Mouse (Mus musculus) CH12.LX (cell line): Measurements from ENCODE around the gene Itih5. TPM values are rescaled to one million over a fixed set of nuclear protein-coding genes. Genes with fewer than 3 reads are reported as not detected.

Source experiments
- DNase-seq: peaks from one replicate; pipeline ENCODE4 v3.0.0-alpha.2; 2013; ENCODE audit errors: extremely low read depth
- H3K27ac ChIP-seq: 2 replicates; pipeline ENCODE4 v1.5.1; 2012; ENCODE audit warnings: low read depth, mild to moderate bottlenecking, control low read depth, moderate library complexity; ENCODE audit not compliant: insufficient read depth
- H3K27me3 ChIP-seq: replicated peaks from 2 replicates; pipeline ENCODE3; 2012; ENCODE audit warnings: inconsistent platforms
- H3K36me3 ChIP-seq, 2 experiments: replicated peaks in 1 of 2; 2 replicates each; pipeline versions ENCODE3 to v1.6.1; 2012; ENCODE audit warnings: inconsistent platforms in 1 of 2, low read length in 1 of 2, mild to moderate bottlenecking in 1 of 2, mixed read lengths in 1 of 2, moderate library complexity in 1 of 2; ENCODE audit not compliant: control insufficient read depth in 1 of 2, insufficient read depth in 1 of 2
- H3K4me1 ChIP-seq, 2 experiments: 2 replicates each; pipeline ENCODE4 v1.6.1; 2012; ENCODE audit warnings: inconsistent platforms in 1 of 2, moderate library complexity in 1 of 2; ENCODE audit not compliant: insufficient read depth in 2 of 2, control insufficient read depth in 1 of 2
- H3K4me2 ChIP-seq: 2 replicates; pipeline ENCODE4 v1.6.1; 2012; ENCODE audit warnings: low read depth, mild to moderate bottlenecking, control low read depth; ENCODE audit not compliant: poor library complexity, insufficient read depth, severe bottlenecking
- H3K4me3 ChIP-seq, 3 experiments: fragments of 150-350 bp in 1 of 3; sonication (generic) in 1 of 3; replicated peaks in 1 of 3; 2 replicates each; pipeline versions ENCODE3 to v1.5.1; 2011 to 2012; ENCODE audit warnings: low read depth in 2 of 3, low read length in 2 of 3, mild to moderate bottlenecking in 2 of 3, moderate library complexity in 2 of 3, control low read depth in 1 of 3, improper control_type of control experiment in 1 of 3, inconsistent platforms in 1 of 3, mixed read lengths in 1 of 3; ENCODE audit not compliant: poor library complexity in 1 of 3
- H3K79me2 ChIP-seq: replicated peaks from 2 replicates; pipeline ENCODE4 v1.6.1; 2012; ENCODE audit warnings: mild to moderate bottlenecking, moderate library complexity; ENCODE audit not compliant: control insufficient read depth, poor library complexity, insufficient read depth, severe bottlenecking; ENCODE audit errors: extremely low read depth
- H3K9ac ChIP-seq: 2 replicates; pipeline ENCODE4 v1.6.1; 2012; ENCODE audit warnings: low read depth, mild to moderate bottlenecking, control low read depth, moderate library complexity; ENCODE audit not compliant: insufficient read depth
- H3K9me3 ChIP-seq: replicated peaks from 2 replicates; pipeline ENCODE3; 2012; ENCODE audit warnings: low read length, inconsistent platforms, mixed read lengths
- BHLHE40 ChIP-seq: IDR thresholded peaks from 2 replicates; pipeline ENCODE4 v1.6.1; 2011; ENCODE audit warnings: mild to moderate bottlenecking, low read depth, low read length, improper control_type of control experiment
- CHD2 ChIP-seq: IDR thresholded peaks from 2 replicates; pipeline ENCODE4 v1.6.1; 2011; ENCODE audit warnings: low read length, improper control_type of control experiment
- EP300 ChIP-seq: IDR thresholded peaks from 2 replicates; pipeline ENCODE4 v1.6.1; 2011; ENCODE audit warnings: low read length, improper control_type of control experiment
- ETS1 ChIP-seq: conservative IDR thresholded peaks from 2 replicates; pipeline ENCODE4 v1.6.1; 2012; ENCODE audit warnings: low read depth, mild to moderate bottlenecking, inconsistent platforms, low read length, improper control_type of control experiment, moderate library complexity
- JUN ChIP-seq: IDR thresholded peaks from 2 replicates; pipeline ENCODE4 v1.6.1; 2011; ENCODE audit warnings: low read depth, mild to moderate bottlenecking, low read length, improper control_type of control experiment, moderate library complexity; ENCODE audit not compliant: insufficient read depth
- JUND ChIP-seq: conservative IDR thresholded peaks from 2 replicates; pipeline ENCODE4 v1.6.1; 2011; ENCODE audit warnings: low read depth, low read length, improper control_type of control experiment
- MAX ChIP-seq: IDR thresholded peaks from 2 replicates; pipeline ENCODE4 v1.6.1; 2011; ENCODE audit warnings: low read length, improper control_type of control experiment
- MAZ ChIP-seq: IDR thresholded peaks from 2 replicates; pipeline ENCODE4 v1.6.1; 2012; ENCODE audit warnings: low read depth, mild to moderate bottlenecking, inconsistent platforms, low read length, improper control_type of control experiment, moderate library complexity
- MEF2A ChIP-seq: IDR thresholded peaks from 2 replicates; pipeline ENCODE4 v1.6.1; 2014; ENCODE audit warnings: low read depth, mild to moderate bottlenecking, inconsistent platforms, low read length, improper control_type of control experiment, borderline replicate concordance
- NELFE ChIP-seq: IDR thresholded peaks from 2 replicates; pipeline ENCODE4 v1.6.1; 2011; ENCODE audit warnings: low read depth, low read length, improper control_type of control experiment
- PAX5 ChIP-seq: IDR thresholded peaks from 2 replicates; pipeline ENCODE4 v1.6.1; 2012; ENCODE audit warnings: low read length, inconsistent platforms, mixed read lengths
- POLR2A ChIP-seq: IDR thresholded peaks from 2 replicates; pipeline ENCODE4 v1.6.1; 2011; ENCODE audit warnings: low read depth, mild to moderate bottlenecking, improper control_type of control experiment, low read length
- POLR2AphosphoS2 ChIP-seq: IDR thresholded peaks from 2 replicates; pipeline ENCODE4 v1.6.1; 2011; ENCODE audit warnings: low read depth, low read length, improper control_type of control experiment
- RAD21 ChIP-seq: IDR thresholded peaks from 2 replicates; pipeline ENCODE4 v1.6.1; 2011; ENCODE audit warnings: low read depth, mild to moderate bottlenecking, low read length, improper control_type of control experiment, moderate library complexity
- RCOR1 ChIP-seq: conservative IDR thresholded peaks from 2 replicates; pipeline ENCODE4 v1.6.1; 2012; ENCODE audit warnings: low read depth, mild to moderate bottlenecking, inconsistent platforms, low read length, improper control_type of control experiment
- SIN3A ChIP-seq: IDR thresholded peaks from 2 replicates; pipeline ENCODE4 v1.6.1; 2012; ENCODE audit warnings: low read length, improper control_type of control experiment, inconsistent platforms
- UBTF ChIP-seq: IDR thresholded peaks from 2 replicates; pipeline ENCODE4 v1.6.1; 2012; ENCODE audit warnings: low read depth, mild to moderate bottlenecking, inconsistent platforms, low read length, improper control_type of control experiment, moderate library complexity
- USF1 ChIP-seq: IDR thresholded peaks from 2 replicates; pipeline ENCODE4 v1.6.1; 2014; ENCODE audit warnings: low read depth, mild to moderate bottlenecking, inconsistent platforms, low read length, improper control_type of control experiment
- ZKSCAN1 ChIP-seq: IDR thresholded peaks from 2 replicates; pipeline ENCODE4 v1.6.1; 2012; ENCODE audit warnings: low read depth, inconsistent platforms, low read length, improper control_type of control experiment, borderline replicate concordance
- dilution Hi-C: fragments of 300-500 bp; cut with MboI; formaldehyde crosslinking; loops from 2 replicates; pipeline ENCODE4 v1.14.3; 2020; ENCODE audit warnings: low sequenced_read_pairs; ENCODE audit not compliant: extremely low pct_unique_long_range_greater_than_20kb, extremely low pct_ligation_motif_present
- in situ Hi-C: fragments of 300-500 bp; cut with MboI; formaldehyde crosslinking; loops from 3 replicates; pipeline ENCODE4 v1.14.3; 2019; ENCODE audit warnings: low sequenced_read_pairs, low pct_ligation_motif_present, low pct_unique_long_range_greater_than_20kb, mixed read lengths
- polyA plus RNA-seq: library from polyadenylated mRNA; unstranded; fragments of >175 nt; gene quantifications from 2 replicates; pipeline ENCODE4 v1.2.1, GENCODE M21; 2012; ENCODE audit warnings: low read depth; ENCODE audit not compliant: insufficient read length
- total RNA-seq, 2 experiments: library from RNA; depleted of rRNA; stranded (reverse); fragments of 300-350 nt in 1 of 2; fragments of >200 nt in 1 of 2; gene quantifications; 2 replicates each; pipeline ENCODE4 v1.2.3; 2012 to 2014

Itih5 gene
- total and polyA plus RNA-seq, 3 experiments: 0.08 to 0.30 (median 0.11) TPM

DNA sequence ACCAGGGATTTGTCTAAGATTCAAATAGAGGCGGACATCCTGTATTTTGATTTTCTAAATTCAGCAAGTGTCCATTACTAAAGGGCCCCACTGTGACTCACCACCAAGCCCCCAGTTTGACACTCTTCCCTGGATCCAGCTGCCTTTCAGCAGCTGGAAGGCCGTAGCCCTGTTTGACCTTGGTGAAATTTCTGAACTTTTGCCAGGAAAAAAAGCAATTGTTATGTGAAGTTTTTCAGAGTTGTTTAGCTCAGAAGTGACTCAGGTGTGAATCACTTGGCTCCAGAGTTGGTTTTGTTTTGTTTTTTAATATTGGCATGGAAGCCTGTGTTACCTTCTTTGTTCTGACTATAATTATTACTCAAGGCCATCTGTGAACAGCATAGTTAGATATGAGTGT lies 46.0 kb downstream of the Itih5 start:
- dilution Hi-C loops (no loop called here), in situ Hi-C loops (no loop called here)
- Histone ChIP-seq H3K4me1 (no peaks in the 10 kb centered on the region), H3K9ac (no peak overlapping the region), H3K27ac (no peak overlapping the region), H3K36me3 (no peaks in the 10 kb centered on the region), H3K4me3 (no peak overlapping the region), H3K27me3 (no peaks in the 10 kb centered on the region), H3K4me2 (no peak overlapping the region), H3K9me3 (no peaks in the 10 kb centered on the region), H3K79me2 (no peaks in the 10 kb centered on the region)
- TF ChIP-seq PAX5: no peak
- no peak for TF ChIP-seq EP300
- no peak for TF ChIP-seq ETS1
- no peak for TF ChIP-seq CHD2
- no peak for TF ChIP-seq MAZ
- TF ChIP-seq RCOR1: no peak
- no peak for TF ChIP-seq POLR2A
- no peak for TF ChIP-seq JUN
- no peak for TF ChIP-seq JUND
- TF ChIP-seq RAD21: no peak
- TF ChIP-seq UBTF: no peak
- DNase-seq: no peak

- Histone ChIP-seq H3K27me3 (no peaks in the 10 kb centered on the region), H3K4me2 (no peak overlapping the region), H3K79me2 (no peaks in the 10 kb centered on the region), H3K27ac (no peak overlapping the region), H3K9me3 (no peaks in the 10 kb centered on the region), H3K4me1 (no peaks in the 10 kb centered on the region), H3K36me3 (no peaks in the 10 kb centered on the region), H3K4me3 (no peak overlapping the region), H3K9ac (no peak overlapping the region)
- TF ChIP-seq SIN3A (no peak), PAX5 (no peak), EP300 (no peak), JUN (no peak), POLR2AphosphoS2 (no peak), ZKSCAN1 (no peak), NELFE (no peak), MAX (no peak), MEF2A (no peak), USF1 (no peak), ETS1 (no peak), UBTF (no peak), CHD2 (no peak), BHLHE40 (no peak)
- in situ Hi-C loops (no loop called here), dilution Hi-C loops (no loop called here)
- DNase-seq: no peak
These were observed 47.4 kb downstream of the Itih5 start for GRCm38 (mm10) chr2:10200736-10201285.
